Mouse (Mus musculus): ENCODE results near the gene Trim27.

GRCm38 (mm10) chr13:21142421-21142820 lies 36.8 kb upstream of the Trim27 start:
- TF ChIP-seq CTCF (IDR thresholded peaks at IDR 0.05; ENCODE audit: extremely low read depth, insufficient read depth, insufficient read length, insufficient replicate concordance): no peak
- TF ChIP-seq POLR2A (IDR thresholded peaks at IDR 0.05; ENCODE audit: low read depth, low read length): no peak
